Mouse (Mus musculus) embryonic fibroblast, embryonic 13.5 days (primary cell): ENCODE measurements at regions not wholly inside any gene's neighbourhood (a gene's known extent, or its start where the extent isn't known, plus 50 kb on each side); places are given as distances from the start of the nearest gene placed in this dataset.

ENCODE experiments used
- CTCF ChIP-seq: IDR thresholded peaks from 2 replicates; pipeline ENCODE4 v1.5.1; 2011; ENCODE audit warnings: mild to moderate bottlenecking, control low read depth, low read length, moderate library complexity, borderline replicate concordance; ENCODE audit not compliant: insufficient read depth
- POLR2A ChIP-seq: IDR thresholded peaks from 2 replicates; pipeline ENCODE4 v1.6.1; 2011; ENCODE audit warnings: low read depth, mild to moderate bottlenecking, control low read depth, low read length, moderate library complexity

DNA sequence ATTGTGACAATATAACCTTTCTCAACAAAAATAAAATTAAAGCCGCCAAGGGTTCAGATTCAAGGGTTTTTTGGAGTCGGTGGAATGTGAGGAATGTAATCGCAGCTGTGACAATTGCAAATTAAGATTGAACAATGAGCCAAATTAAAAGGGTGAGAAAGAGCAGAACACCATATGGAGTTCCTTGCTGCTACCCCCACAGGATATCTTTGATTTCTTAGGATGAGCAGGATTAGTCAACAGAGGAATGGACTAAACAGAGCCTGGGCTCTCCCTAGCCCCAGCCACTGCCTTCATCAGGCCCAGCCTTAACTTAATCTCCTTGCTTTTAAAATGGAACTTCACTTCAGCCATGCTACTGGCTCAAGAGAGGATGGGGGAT, 121.3 kb downstream of the Mat2b start:
- no peak for TF ChIP-seq CTCF
- TF ChIP-seq POLR2A = no peak
